Mouse (Mus musculus): Measurements from ENCODE around the gene Csta1. TPM values are rescaled to one million over a fixed set of nuclear protein-coding genes. Genes with fewer than 3 reads are reported as not detected.
"Not testable (repeated sequence)": the region's sequence is repeated elsewhere in the genome, so short reads cannot be mapped to it uniquely, and the experiment has no call there.

Csta1 gene
- polyA plus RNA-seq (2015; fragmentation: Nextera tagmentation; extraction: Ambion mirVana): not detected in 2 replicates

GRCm38 (mm10) chr16:36131141-36131540, at the start of gene Csta1:
Gene Csta1 (minus strand): TSS chr16:36131241.
- no peaks in the 10 kb centered on the region for H3K27me3 ChIP-seq (ENCODE audit: insufficient read depth, low read length)
- H3K9me3 ChIP-seq (replicated peaks; ENCODE audit: low read length): no peaks in the 10 kb centered on the region
- ATAC-seq (replicated peaks; ENCODE audit: low FRiP score, low read depth) (no peak), DNase-seq (ENCODE audit: low spot score) (no peak)
- no peak within 1 kb of the TSS for H3K27ac ChIP-seq
- H3K36me3 ChIP-seq (ENCODE audit: insufficient read depth, low read length): no peaks in the 10 kb centered on the region
- H3K4me2 ChIP-seq (ENCODE audit: low read length): no peak within 1 kb of the TSS
- H3K4me1 ChIP-seq (replicated peaks; ENCODE audit: insufficient read depth, low read length): no peaks in the 10 kb centered on the region
- H3K4me3 ChIP-seq (replicated peaks; ENCODE audit: low read depth, low read length): no peak within 1 kb of the TSS
- H3K9ac ChIP-seq (ENCODE audit: low read depth, low read length): no peak within 1 kb of the TSS
- no peak for TF ChIP-seq CTCF (IDR thresholded peaks at IDR 0.05; ENCODE audit: low read depth)
- 79% methylated on average over 1 of the region's 1 CpGs for WGBS

- H3K9ac ChIP-seq (ENCODE audit: low read depth, low read length): no peak overlapping the region
- no peaks in the 10 kb centered on the region for H3K4me1 ChIP-seq (replicated peaks; ENCODE audit: insufficient read depth, low read length)
- no peaks in the 10 kb centered on the region for H3K27me3 ChIP-seq (ENCODE audit: insufficient read depth, low read length)
- 79% methylated on average over 2 of the region's 2 CpGs for WGBS
- TF ChIP-seq CTCF (IDR thresholded peaks at IDR 0.05; ENCODE audit: low read depth): no peak
- no peak for ATAC-seq (replicated peaks; ENCODE audit: low FRiP score, low read depth)
- no peaks in the 10 kb centered on the region; the same call in 1 of the 2 replicates for H3K9me3 ChIP-seq (replicated peaks; ENCODE audit: low read length)
- H3K4me2 ChIP-seq (ENCODE audit: low read length): no peak overlapping the region
- no peak overlapping the region for H3K4me3 ChIP-seq (replicated peaks; ENCODE audit: low read depth, low read length)
- no peak for DNase-seq (ENCODE audit: low spot score)
- no peaks in the 10 kb centered on the region for H3K36me3 ChIP-seq (ENCODE audit: insufficient read depth, low read length)
- no peak overlapping the region for H3K27ac ChIP-seq
Measured at GRCm38 (mm10) chr16:36179910-36180309, 48.9 kb upstream of the Csta1 start.

DNA sequence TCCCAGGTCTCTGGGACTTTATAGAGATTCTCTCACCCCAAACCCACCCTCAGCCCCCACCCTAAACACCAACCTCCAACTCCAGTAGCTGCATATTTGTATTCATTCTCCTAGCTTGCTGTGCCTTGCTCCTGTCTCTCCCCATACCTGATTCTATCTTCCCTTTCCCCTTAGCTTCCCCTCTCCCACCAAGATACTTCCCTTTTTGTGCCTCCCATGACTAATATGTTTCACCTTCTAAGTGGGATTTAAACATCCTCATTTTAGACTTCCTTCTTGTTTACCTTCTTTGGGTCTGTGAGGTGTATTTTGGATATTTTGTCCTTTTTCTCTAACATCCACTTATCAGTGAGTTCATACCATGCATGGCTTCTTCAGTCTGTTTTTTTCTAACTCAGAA, 45.1 kb upstream of the Csta1 start:
- DNase-seq (ENCODE audit: low spot score) (no peak), ATAC-seq (replicated peaks; ENCODE audit: low FRiP score, low read depth) (no peak)
- Histone ChIP-seq H3K9ac (ENCODE audit: low read depth, low read length) (no peak overlapping the region), H3K27me3 (ENCODE audit: insufficient read depth, low read length) (no peaks in the 10 kb centered on the region), H3K36me3 (ENCODE audit: insufficient read depth, low read length) (no peaks in the 10 kb centered on the region), H3K27ac (no peak overlapping the region), H3K4me3 (replicated peaks; ENCODE audit: low read depth, low read length) (no peak overlapping the region), H3K9me3 (replicated peaks; ENCODE audit: low read length) (no peaks in the 10 kb centered on the region; the same call in 1 of the 2 replicates), H3K4me2 (ENCODE audit: low read length) (no peak overlapping the region), H3K4me1 (replicated peaks; ENCODE audit: insufficient read depth, low read length) (no peaks in the 10 kb centered on the region)
- TF ChIP-seq CTCF (IDR thresholded peaks at IDR 0.05; ENCODE audit: low read depth): no peak

DNA sequence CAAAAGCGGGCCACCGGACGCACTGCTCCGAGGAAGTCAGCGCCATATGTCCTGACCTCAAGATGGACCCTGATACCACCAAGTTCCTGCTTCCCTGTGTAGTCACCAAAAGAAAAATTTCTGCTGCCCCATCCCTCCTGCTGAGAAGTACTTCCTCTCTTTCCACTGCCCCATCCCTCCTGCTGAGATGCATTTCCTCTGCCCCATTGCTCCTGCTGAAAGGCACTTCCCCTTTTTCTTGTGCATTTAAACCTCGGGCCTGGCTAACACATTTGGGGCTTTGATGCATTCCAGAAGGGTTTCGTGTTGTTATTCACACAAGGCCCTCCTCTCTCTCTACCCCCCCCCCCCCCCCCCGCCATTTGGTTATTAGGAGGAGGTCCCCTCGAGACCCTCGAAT, 36.8 kb upstream of the Csta1 start:
- ATAC-seq (replicated peaks; ENCODE audit: low FRiP score, low read depth); H3K9ac ChIP-seq (ENCODE audit: low read depth, low read length); H3K4me3 ChIP-seq (replicated peaks; ENCODE audit: low read depth, low read length); H3K27ac ChIP-seq; H3K4me1 ChIP-seq (replicated peaks; ENCODE audit: insufficient read depth, low read length); DNase-seq (ENCODE audit: low spot score); H3K36me3 ChIP-seq (ENCODE audit: insufficient read depth, low read length); H3K27me3 ChIP-seq (ENCODE audit: insufficient read depth, low read length); H3K4me2 ChIP-seq (ENCODE audit: low read length); H3K9me3 ChIP-seq (replicated peaks; ENCODE audit: low read length): not testable (repeated sequence)
- WGBS: 91% methylated on average over 9 of the region's 10 CpGs

GRCm38 (mm10) chr16:36156402-36156975, 25.4 kb upstream of the Csta1 start, which contains the start of gene Stfa2l1:
Gene Stfa2l1 (plus strand): TSS chr16:36156811.
- Histone ChIP-seq H3K27me3 (ENCODE audit: insufficient read depth, low read length) (no peaks in the 10 kb centered on the region), H3K9ac (ENCODE audit: low read depth, low read length) (no peak within 1 kb of the TSS), H3K9me3 (replicated peaks; ENCODE audit: low read length) (no peaks in the 10 kb centered on the region), H3K4me1 (replicated peaks; ENCODE audit: insufficient read depth, low read length) (no peaks in the 10 kb centered on the region), H3K4me2 (ENCODE audit: low read length) (no peak within 1 kb of the TSS), H3K36me3 (ENCODE audit: insufficient read depth, low read length) (no peaks in the 10 kb centered on the region), H3K4me3 (replicated peaks; ENCODE audit: low read depth, low read length) (no peak within 1 kb of the TSS), H3K27ac (no peak within 1 kb of the TSS)
- DNase-seq (ENCODE audit: low spot score): no peak
- no peak for TF ChIP-seq CTCF (IDR thresholded peaks at IDR 0.05; ENCODE audit: low read depth)
- no peak for ATAC-seq (replicated peaks; ENCODE audit: low FRiP score, low read depth)

DNA sequence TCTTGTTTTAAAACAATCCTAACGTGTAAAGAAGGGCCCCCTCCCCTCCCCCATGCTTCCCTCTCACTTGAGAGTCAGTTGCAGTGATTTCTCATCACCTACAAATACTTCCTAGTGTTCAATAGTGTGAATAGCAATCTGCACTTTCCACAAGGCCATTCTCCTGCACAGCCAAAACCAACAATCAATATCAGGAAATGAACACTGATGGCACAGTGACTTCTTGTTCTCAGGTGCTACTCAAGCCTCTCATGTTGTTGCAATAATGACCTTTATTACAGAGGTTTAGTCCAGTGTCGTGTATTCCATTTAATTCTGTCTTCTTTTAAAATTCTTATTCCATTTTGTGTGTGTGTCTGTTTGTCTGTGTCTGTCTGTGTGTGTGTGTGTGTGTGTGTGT, 7.2 kb upstream of the Csta1 start:
- no peaks in the 10 kb centered on the region for H3K9me3 ChIP-seq (replicated peaks; ENCODE audit: low read length)
- H3K4me1 ChIP-seq (replicated peaks; ENCODE audit: insufficient read depth, low read length): no peaks in the 10 kb centered on the region
- no peak overlapping the region for H3K27ac ChIP-seq
- no peak for DNase-seq (ENCODE audit: low spot score)
- no peak for TF ChIP-seq CTCF (IDR thresholded peaks at IDR 0.05; ENCODE audit: low read depth)
- H3K4me3 ChIP-seq (replicated peaks; ENCODE audit: low read depth, low read length): no peak overlapping the region
- no peaks in the 10 kb centered on the region for H3K27me3 ChIP-seq (ENCODE audit: insufficient read depth, low read length)
- ATAC-seq (replicated peaks; ENCODE audit: low FRiP score, low read depth): no peak
- 70% methylated on average over 2 of the region's 2 CpGs for WGBS
- no peak overlapping the region for H3K9ac ChIP-seq (ENCODE audit: low read depth, low read length)
- no peaks in the 10 kb centered on the region for H3K36me3 ChIP-seq (ENCODE audit: insufficient read depth, low read length)
- no peak overlapping the region for H3K4me2 ChIP-seq (ENCODE audit: low read length)

GRCm38 (mm10) chr16:36128092-36128491, 2.9 kb downstream of the Csta1 start:
- Histone ChIP-seq H3K4me1 (replicated peaks; ENCODE audit: insufficient read depth, low read length) (no peaks in the 10 kb centered on the region), H3K36me3 (ENCODE audit: insufficient read depth, low read length) (no peaks in the 10 kb centered on the region), H3K27me3 (ENCODE audit: insufficient read depth, low read length) (no peaks in the 10 kb centered on the region), H3K9ac (ENCODE audit: low read depth, low read length) (no peak overlapping the region), H3K27ac (no peak overlapping the region), H3K4me3 (replicated peaks; ENCODE audit: low read depth, low read length) (no peak overlapping the region), H3K4me2 (ENCODE audit: low read length) (no peak overlapping the region), H3K9me3 (replicated peaks; ENCODE audit: low read length) (no peaks in the 10 kb centered on the region)
- ATAC-seq (replicated peaks; ENCODE audit: low FRiP score, low read depth) (no peak; the same call in 1 of the 2 replicates), DNase-seq (ENCODE audit: low spot score) (peak; percentile 25)
- 56% methylated on average over 7 of the region's 7 CpGs for WGBS
- no peak for TF ChIP-seq CTCF (IDR thresholded peaks at IDR 0.05; ENCODE audit: low read depth)

GRCm38 (mm10) chr16:36115751-36116150, 15.3 kb downstream of the Csta1 start:
- not testable (repeated sequence) for H3K36me3 ChIP-seq (ENCODE audit: insufficient read depth, low read length); H3K9me3 ChIP-seq (replicated peaks; ENCODE audit: low read length); H3K27me3 ChIP-seq (ENCODE audit: insufficient read depth, low read length); H3K4me3 ChIP-seq (replicated peaks; ENCODE audit: low read depth, low read length); DNase-seq (ENCODE audit: low spot score); H3K27ac ChIP-seq; ATAC-seq (replicated peaks; ENCODE audit: low FRiP score, low read depth); H3K4me1 ChIP-seq (replicated peaks; ENCODE audit: insufficient read depth, low read length); H3K4me2 ChIP-seq (ENCODE audit: low read length); H3K9ac ChIP-seq (ENCODE audit: low read depth, low read length)
- 88% methylated on average over 6 of the region's 6 CpGs for WGBS

- ATAC-seq (replicated peaks; ENCODE audit: low FRiP score, low read depth); H3K4me1 ChIP-seq (replicated peaks; ENCODE audit: insufficient read depth, low read length); H3K9me3 ChIP-seq (replicated peaks; ENCODE audit: low read length); H3K9ac ChIP-seq (ENCODE audit: low read depth, low read length); H3K36me3 ChIP-seq (ENCODE audit: insufficient read depth, low read length); DNase-seq (ENCODE audit: low spot score); H3K27me3 ChIP-seq (ENCODE audit: insufficient read depth, low read length); H3K4me2 ChIP-seq (ENCODE audit: low read length); H3K27ac ChIP-seq; H3K4me3 ChIP-seq (replicated peaks; ENCODE audit: low read depth, low read length): not testable (repeated sequence)
Measured at GRCm38 (mm10) chr16:36111486-36111885, 19.6 kb downstream of the Csta1 start.

All from kidney, postnatal 0 days (tissue).